Mouse (Mus musculus) forebrain, embryonic 13.5 days (tissue): ENCODE data around the gene Tecpr2. TPM values are rescaled to one million over a fixed set of nuclear protein-coding genes. Genes with fewer than 3 reads are reported as not detected.
A peak's percentile ranks its signal among the peaks of the same experiment; 100 is the strongest.

Experiments
- ATAC-seq: fragments of 200-750 bp; cut with Nextera tagmentation; 2 replicates; pipeline ENCODE4 v1.8.0; 2017
- H3K27ac ChIP-seq: fragments of 300-500 bp; sonication (generic); 2 replicates; pipeline ENCODE4 v1.5.1; 2015; ENCODE audit warnings: inconsistent platforms, mild to moderate bottlenecking, moderate library complexity
- H3K27me3 ChIP-seq: fragments of 300-500 bp; sonication (generic); 2 replicates; pipeline ENCODE4 v1.6.1; 2015; ENCODE audit warnings: mild to moderate bottlenecking, inconsistent platforms
- H3K36me3 ChIP-seq: fragments of 300-500 bp; sonication (generic); 2 replicates; pipeline ENCODE4 v1.6.1; 2015; ENCODE audit warnings: mild to moderate bottlenecking, inconsistent platforms; ENCODE audit not compliant: poor library complexity, severe bottlenecking
- H3K4me1 ChIP-seq: fragments of 300-500 bp; sonication (generic); 2 replicates; pipeline ENCODE4 v1.6.1; 2015; ENCODE audit warnings: inconsistent platforms
- H3K4me2 ChIP-seq: fragments of 300-500 bp; sonication (generic); 2 replicates; pipeline ENCODE4 v1.6.1; 2015; ENCODE audit warnings: inconsistent platforms, mild to moderate bottlenecking, moderate library complexity
- H3K4me3 ChIP-seq: fragments of 300-500 bp; sonication (generic); 2 replicates; pipeline ENCODE4 v1.5.1; 2015; ENCODE audit warnings: mild to moderate bottlenecking, inconsistent platforms
- H3K9ac ChIP-seq: fragments of 300-500 bp; sonication (generic); 2 replicates; pipeline ENCODE4 v1.6.1; 2015; ENCODE audit warnings: mild to moderate bottlenecking, inconsistent platforms
- H3K9me3 ChIP-seq: fragments of 300-500 bp; sonication (generic); replicated peaks from 2 replicates; pipeline ENCODE4 v1.6.1; 2016; ENCODE audit warnings: inconsistent platforms
- WGBS: fragments of 180-500 bp; shearing (Covaris S2); methylation state at CpG from one replicate; pipeline ENCODE4 v1.1.7; 2015; 5-methylcytosine and 5-hydroxymethylcytosine counted together
- polyA plus RNA-seq: library from polyadenylated mRNA; unstranded; fragments of >200 nt; fragmentation: Nextera tagmentation; extraction: Ambion mirVana; gene quantifications from 2 replicates; pipeline ENCODE4 v1.2.1, GENCODE M21; 2015

Gene Tecpr2
- polyA plus RNA-seq, 1 experiment from 2014 or later, result 5.4 TPM

DNA sequence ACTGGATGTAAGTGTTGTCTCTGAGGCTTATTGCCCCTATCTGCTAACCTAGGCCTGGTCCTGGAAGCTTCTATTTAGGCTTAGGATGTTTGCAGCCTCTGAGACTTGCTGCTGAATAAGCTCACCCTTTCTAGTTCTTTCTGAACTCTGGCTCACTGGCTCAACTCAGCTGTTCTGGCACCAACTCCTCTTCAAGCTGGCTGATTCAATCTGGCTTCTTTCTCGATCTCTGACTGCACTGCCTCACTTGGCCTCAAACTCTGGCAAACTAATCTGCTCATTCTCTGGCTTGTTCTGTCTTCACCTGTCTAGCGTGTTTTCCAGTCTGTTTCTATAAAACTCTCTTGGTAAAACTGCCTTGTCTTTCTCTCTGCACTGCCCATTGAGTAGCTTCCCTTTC is 13.7 kb upstream of the Tecpr2 start:
- WGBS, result 93% methylated on average over 2 of the region's 2 CpGs
- Histone ChIP-seq H3K4me1 (no peaks in the 10 kb centered on the region), H3K9me3 (no peaks in the 10 kb centered on the region), H3K36me3 (peaks cover 94% of the 10 kb centered on the region), H3K4me2 (no peak overlapping the region), H3K4me3 (no peak overlapping the region), H3K9ac (no peak overlapping the region), H3K27ac (no peak overlapping the region), H3K27me3 (no peaks in the 10 kb centered on the region)
- ATAC-seq, result no peak

DNA sequence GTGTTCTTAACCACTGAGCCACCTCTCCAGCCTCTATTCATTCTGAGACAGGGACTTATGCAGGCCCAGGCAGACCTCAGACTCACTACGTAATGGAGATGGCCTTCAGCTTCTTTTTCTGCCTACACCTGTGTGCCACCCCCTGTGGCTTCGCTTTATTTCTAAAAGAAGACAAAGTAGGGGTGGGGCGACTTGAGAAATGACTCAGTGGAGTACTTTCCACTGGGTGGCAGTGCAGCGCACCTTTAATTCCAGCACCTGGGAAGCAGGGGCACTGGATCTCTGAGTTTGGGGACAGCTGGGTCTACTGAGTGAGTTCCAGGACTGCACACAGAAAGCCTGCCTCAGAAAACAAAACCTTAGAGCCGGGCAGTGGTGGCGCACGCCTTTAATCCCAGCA is 6.8 kb upstream of the Tecpr2 start:
- H3K9ac ChIP-seq, result no peak overlapping the region
- no peak overlapping the region for H3K4me3 ChIP-seq
- no peaks in the 10 kb centered on the region for H3K9me3 ChIP-seq
- no peak overlapping the region for H3K27ac ChIP-seq
- H3K4me1 ChIP-seq, result no peaks in the 10 kb centered on the region
- H3K27me3 ChIP-seq, result no peaks in the 10 kb centered on the region
- whole genome bisulfite sequencing, result 88% methylated on average over 7 of the region's 7 CpGs
- no peak overlapping the region for H3K4me2 ChIP-seq
- no peak for ATAC-seq
- peaks cover 55% of the 10 kb centered on the region for H3K36me3 ChIP-seq

DNA sequence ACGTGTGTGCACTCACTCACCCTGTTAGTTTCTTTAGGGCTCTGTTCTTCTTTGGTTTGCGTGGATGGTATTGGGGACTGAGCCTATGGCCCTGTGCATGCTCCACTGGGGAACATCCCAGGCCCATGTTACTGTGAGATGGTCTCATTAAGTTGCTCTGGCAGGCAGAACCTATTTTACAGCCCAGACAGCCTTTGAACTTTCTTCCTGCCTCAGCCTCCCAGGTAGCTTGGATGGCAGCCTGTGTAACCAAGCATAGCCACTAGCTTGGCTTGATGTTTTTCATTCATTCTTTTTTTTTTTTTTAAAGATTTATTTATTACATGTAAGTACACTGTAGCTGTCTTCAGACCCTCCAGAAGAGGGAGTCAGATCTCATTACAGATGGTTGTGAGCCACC is 3.8 kb upstream of the Tecpr2 start:
- Histone ChIP-seq H3K27ac (no peak overlapping the region), H3K36me3 (peaks cover 30% of the 10 kb centered on the region), H3K4me1 (peaks cover 18% of the 10 kb centered on the region), H3K4me2 (no peak overlapping the region), H3K4me3 (no peak overlapping the region), H3K9me3 (no peaks in the 10 kb centered on the region), H3K9ac (no peak overlapping the region), H3K27me3 (no peaks in the 10 kb centered on the region)
- WGBS, result 96% methylated on average over 2 of the region's 2 CpGs
- no peak for ATAC-seq

DNA sequence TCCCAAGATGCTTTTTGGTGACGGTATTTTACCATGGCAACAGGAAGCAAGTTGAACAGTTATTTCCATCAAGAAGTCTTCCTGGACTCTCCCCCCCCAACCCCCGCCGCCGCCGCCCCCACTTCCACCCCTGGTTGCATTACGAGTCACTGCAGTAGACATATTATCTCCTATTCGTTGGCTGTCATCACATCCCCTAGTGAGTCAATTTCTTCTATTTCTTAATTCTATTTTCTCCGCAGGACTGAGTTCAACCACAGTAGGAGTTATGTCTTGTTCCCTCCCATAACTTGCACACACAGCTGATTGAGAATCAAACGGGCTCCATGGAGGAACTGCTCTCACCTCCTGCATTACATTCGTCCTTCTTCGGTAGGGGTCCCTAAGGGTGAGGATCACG is 958 bp upstream of the Tecpr2 start:
- no peaks in the 10 kb centered on the region for H3K9me3 ChIP-seq
- no peaks in the 10 kb centered on the region for H3K27me3 ChIP-seq
- peaks cover 9% of the 10 kb centered on the region for H3K36me3 ChIP-seq
- H3K27ac ChIP-seq, result no peak overlapping the region
- peak overlapping the region; percentile 90 for H3K9ac ChIP-seq
- H3K4me3 ChIP-seq, result peak overlapping the region; percentile 69
- H3K4me2 ChIP-seq, result peak overlapping the region; percentile 94
- ATAC-seq, result no peak
- 46% methylated on average over 12 of the region's 12 CpGs for WGBS
- peaks cover 22% of the 10 kb centered on the region for H3K4me1 ChIP-seq

DNA sequence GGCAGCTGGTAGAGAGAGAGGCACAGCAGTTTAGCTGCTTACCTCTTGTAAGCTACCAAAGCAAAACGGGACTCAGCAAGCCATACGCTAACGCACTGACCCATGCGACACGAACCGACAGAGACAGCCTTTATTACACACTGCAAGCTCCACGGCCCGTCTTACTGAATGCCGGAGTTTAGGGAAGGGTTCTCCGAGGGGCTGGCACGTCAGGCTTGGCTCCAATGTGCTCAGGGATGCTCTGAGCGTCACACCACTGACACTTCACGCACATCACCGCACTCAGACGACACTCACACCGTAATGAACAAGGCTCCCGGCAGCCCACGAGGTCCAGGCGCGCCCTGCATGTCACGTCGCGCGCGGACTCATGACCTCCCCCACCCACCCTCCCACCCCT is 458 bp upstream of the Tecpr2 start:
- H3K27ac ChIP-seq, result no peak overlapping the region
- H3K4me1 ChIP-seq, result peaks cover 22% of the 10 kb centered on the region
- peak overlapping the region; percentile 90 for H3K9ac ChIP-seq
- peak overlapping the region; percentile 94 for H3K4me2 ChIP-seq
- WGBS, result under 1% methylated on average over 25 of the region's 25 CpGs
- peaks cover 4% of the 10 kb centered on the region for H3K36me3 ChIP-seq
- H3K4me3 ChIP-seq, result peak overlapping the region; percentile 69
- no peaks in the 10 kb centered on the region for H3K27me3 ChIP-seq
- H3K9me3 ChIP-seq, result no peaks in the 10 kb centered on the region
- ATAC-seq, result peak; percentile 72

DNA sequence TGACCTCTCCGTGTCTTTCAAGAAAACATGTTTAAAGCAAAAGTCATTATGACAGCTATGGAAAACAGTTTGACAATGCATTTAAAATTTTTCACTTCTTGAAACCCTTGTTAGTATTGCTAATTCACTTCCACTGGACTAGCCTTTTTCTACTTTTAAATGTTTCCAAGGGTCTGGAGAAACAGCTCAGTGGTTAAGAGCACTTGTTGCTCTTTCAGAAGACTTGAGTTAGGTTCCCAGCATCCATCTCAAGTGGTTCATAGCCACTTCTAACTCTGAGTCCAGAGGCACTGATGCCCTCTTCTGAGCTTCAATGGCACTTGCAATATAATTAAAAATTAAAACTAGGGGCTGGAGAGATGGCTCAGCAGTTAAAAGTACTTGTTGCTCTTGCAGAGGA is 2.8 kb downstream of the Tecpr2 start:
- Histone ChIP-seq H3K9ac (no peak overlapping the region), H3K27ac (no peak overlapping the region), H3K4me2 (no peak overlapping the region), H3K4me1 (peaks cover 22% of the 10 kb centered on the region), H3K27me3 (no peaks in the 10 kb centered on the region), H3K4me3 (no peak overlapping the region), H3K36me3 (no peaks in the 10 kb centered on the region), H3K9me3 (no peaks in the 10 kb centered on the region)
- no peak for ATAC-seq
- 93% methylated on average over 1 of the region's 1 CpGs for WGBS

DNA sequence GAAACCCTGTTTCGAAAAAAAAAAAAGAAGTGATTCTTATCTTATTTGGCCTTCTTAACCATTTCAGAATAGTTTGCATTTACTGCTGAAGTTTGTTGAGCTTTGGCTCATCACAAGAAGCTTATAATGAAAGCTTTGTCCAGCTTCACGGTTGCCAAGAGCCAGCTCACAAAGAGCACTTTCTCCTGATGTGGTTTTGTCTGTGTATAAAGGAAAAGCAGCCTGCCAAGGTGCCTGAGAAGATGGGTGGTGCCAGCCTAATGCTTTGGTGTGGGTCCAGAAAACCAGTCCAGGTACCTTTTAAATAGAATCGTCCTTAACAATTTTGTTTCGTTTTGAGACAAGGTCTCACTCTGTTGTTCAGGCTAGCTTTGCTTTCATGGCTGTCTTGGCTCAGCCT is 13.0 kb downstream of the Tecpr2 start:
- Histone ChIP-seq H3K36me3 (no peaks in the 10 kb centered on the region), H3K27ac (no peak overlapping the region; the same call in 1 of the 2 replicates), H3K4me3 (no peak overlapping the region), H3K4me1 (no peaks in the 10 kb centered on the region), H3K9me3 (no peaks in the 10 kb centered on the region), H3K27me3 (no peaks in the 10 kb centered on the region), H3K9ac (no peak overlapping the region), H3K4me2 (no peak overlapping the region)
- no peak for ATAC-seq
- WGBS, result 68% methylated on average over 4 of the region's 4 CpGs

DNA sequence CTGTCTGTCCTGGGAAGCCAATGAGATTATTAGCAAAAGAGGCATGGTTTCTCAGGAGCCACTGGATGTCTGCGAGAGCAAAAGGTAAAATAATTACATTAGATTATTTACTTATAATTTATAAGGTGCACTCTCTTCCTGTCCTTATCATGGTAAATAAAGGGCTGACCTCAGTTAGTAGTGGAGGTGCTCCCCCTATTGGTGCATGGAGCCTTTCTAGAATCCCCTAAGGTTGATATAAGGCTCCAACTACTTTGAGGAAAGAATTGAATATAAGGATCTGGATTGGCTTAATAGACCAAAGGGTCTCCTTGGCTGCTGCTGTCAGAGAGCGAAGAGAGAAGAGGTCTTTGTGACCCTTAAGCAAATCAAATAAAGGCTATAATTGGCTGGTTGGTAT is 14.5 kb downstream of the Tecpr2 start:
- H3K4me1 ChIP-seq, result no peaks in the 10 kb centered on the region
- H3K27me3 ChIP-seq, result no peaks in the 10 kb centered on the region
- H3K9ac ChIP-seq, result no peak overlapping the region
- H3K4me3 ChIP-seq, result no peak overlapping the region
- no peak overlapping the region for H3K4me2 ChIP-seq
- no peak overlapping the region for H3K27ac ChIP-seq
- no peaks in the 10 kb centered on the region for H3K36me3 ChIP-seq
- WGBS, result 86% methylated on average over 2 of the region's 2 CpGs
- no peaks in the 10 kb centered on the region for H3K9me3 ChIP-seq
- ATAC-seq, result no peak

DNA sequence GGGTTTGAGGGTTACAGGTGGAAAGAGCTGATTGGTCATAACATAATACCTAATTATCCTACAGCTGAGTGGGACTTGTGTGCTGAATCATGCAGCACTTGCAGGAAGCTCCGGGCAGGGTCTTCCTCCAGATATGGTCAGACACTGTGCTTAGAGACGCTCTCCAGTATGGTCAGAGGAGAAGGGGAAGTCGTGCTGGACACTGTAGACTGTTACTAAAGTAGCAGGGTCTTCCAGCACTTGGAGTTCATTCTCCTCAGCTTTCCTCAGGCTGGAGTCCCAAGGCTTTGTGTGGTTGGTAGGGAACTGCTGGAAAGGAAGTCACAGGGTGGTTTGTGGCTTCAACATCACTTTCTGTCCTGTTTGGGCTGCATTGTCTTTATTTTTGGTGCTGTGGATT is 18.8 kb downstream of the Tecpr2 start:
- Histone ChIP-seq H3K4me3 (no peak overlapping the region), H3K36me3 (no peaks in the 10 kb centered on the region; the same call in 1 of the 2 replicates), H3K27ac (no peak overlapping the region), H3K4me1 (no peaks in the 10 kb centered on the region), H3K9me3 (no peaks in the 10 kb centered on the region), H3K9ac (no peak overlapping the region), H3K4me2 (no peak overlapping the region), H3K27me3 (no peaks in the 10 kb centered on the region)
- no peak for ATAC-seq
- 86% methylated on average over 3 of the region's 3 CpGs for WGBS

DNA sequence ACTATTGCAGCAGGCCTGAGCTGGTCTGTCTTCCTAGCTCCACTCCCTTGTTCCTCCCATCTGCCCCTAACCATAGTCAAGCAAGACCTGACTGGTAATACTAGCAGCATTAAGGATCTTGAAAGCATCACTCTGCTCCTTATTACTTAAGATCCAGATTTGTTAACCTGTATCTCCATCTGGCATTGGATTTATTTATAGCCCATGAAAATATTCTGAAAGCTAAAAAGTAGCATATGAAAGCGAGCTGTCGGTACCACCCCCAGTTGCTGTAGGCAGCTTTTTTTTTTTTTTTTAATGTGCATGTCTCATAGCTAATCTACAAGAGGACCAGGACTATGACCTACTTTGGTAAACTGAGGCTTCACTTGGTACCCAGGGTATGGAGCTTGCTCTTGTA is 20.9 kb downstream of the Tecpr2 start:
- Histone ChIP-seq H3K4me1 (no peaks in the 10 kb centered on the region), H3K4me3 (no peak overlapping the region), H3K9me3 (no peaks in the 10 kb centered on the region), H3K9ac (no peak overlapping the region), H3K4me2 (no peak overlapping the region), H3K36me3 (peaks cover under 1% of the 10 kb centered on the region; the same call in 1 of the 2 replicates), H3K27ac (no peak overlapping the region), H3K27me3 (no peaks in the 10 kb centered on the region)
- ATAC-seq, result no peak
- 92% methylated on average over 2 of the region's 2 CpGs for WGBS

DNA sequence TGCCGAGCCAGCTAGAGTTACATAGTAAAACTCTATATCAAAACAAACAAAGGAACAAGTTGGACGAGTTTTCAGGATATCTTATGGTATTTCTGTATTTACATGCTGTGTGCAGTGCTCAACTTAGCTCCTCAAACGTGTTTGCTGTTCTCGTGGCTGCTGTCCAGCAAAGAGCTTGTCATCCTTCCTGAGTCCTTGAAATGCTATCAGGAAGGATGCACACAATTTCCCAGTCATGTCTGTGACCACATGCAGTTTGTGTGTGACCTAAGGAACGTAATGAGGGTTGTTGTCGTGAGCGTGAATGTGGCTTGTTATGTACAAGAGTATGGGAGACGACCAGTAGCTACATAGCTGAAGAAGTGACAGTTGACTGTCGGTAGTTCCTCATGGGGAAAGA is 26.7 kb downstream of the Tecpr2 start:
- H3K4me2 ChIP-seq, result no peak overlapping the region
- H3K27me3 ChIP-seq, result no peaks in the 10 kb centered on the region
- no peak overlapping the region for H3K4me3 ChIP-seq
- H3K27ac ChIP-seq, result no peak overlapping the region
- ATAC-seq, result no peak
- no peak overlapping the region for H3K9ac ChIP-seq
- H3K36me3 ChIP-seq, result peaks cover 39% of the 10 kb centered on the region
- WGBS, result 90% methylated on average over 9 of the region's 9 CpGs
- H3K9me3 ChIP-seq, result no peaks in the 10 kb centered on the region
- H3K4me1 ChIP-seq, result no peaks in the 10 kb centered on the region

DNA sequence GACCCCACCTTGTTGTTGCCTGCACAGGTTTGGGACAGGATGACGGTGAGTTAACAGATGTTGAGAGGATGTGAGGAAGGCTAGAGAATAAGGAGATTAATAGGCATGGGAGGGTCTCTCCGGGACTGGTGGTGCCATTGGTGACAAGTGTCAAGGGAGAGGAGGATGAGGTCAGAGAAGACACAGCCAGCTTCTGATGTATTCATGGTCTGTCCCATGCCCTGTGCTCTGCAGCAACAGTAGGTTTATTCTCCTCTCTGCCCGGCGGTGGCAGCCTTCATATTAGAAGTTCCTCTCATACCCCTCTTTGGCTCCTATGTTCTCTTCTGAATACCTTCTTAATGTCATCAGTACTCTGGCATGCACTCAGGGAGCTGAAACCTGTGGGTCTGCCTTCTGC is 31.2 kb downstream of the Tecpr2 start:
- Histone ChIP-seq H3K27ac (no peak overlapping the region), H3K36me3 (peaks cover 50% of the 10 kb centered on the region), H3K4me1 (no peaks in the 10 kb centered on the region), H3K27me3 (no peaks in the 10 kb centered on the region), H3K4me3 (no peak overlapping the region), H3K9ac (no peak overlapping the region), H3K9me3 (no peaks in the 10 kb centered on the region), H3K4me2 (no peak overlapping the region)
- WGBS, result 95% methylated on average over 4 of the region's 4 CpGs
- ATAC-seq, result no peak

DNA sequence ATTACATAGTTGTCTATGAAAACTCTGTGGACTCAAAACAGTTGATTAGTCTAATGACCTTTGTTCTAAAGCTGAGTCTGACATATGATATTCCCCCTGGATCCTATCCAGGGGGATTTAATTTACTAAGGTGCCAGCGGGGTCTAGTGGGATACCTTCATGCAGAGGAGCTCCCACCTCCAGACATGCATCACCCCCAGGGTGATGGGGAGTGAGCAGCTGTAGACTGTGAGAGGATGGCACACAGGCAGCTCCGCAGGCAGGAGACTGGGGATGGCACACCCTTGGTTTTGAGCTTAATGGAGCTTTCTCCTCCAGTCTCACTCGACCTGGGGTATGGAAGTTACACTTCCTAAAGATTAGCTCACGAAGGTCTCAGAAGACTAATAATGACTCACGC is 32.5 kb downstream of the Tecpr2 start:
- H3K4me2 ChIP-seq, result no peak overlapping the region
- no peaks in the 10 kb centered on the region for H3K9me3 ChIP-seq
- H3K9ac ChIP-seq, result no peak overlapping the region
- no peak overlapping the region for H3K4me3 ChIP-seq
- ATAC-seq, result no peak
- no peaks in the 10 kb centered on the region for H3K27me3 ChIP-seq
- H3K36me3 ChIP-seq, result peaks cover 45% of the 10 kb centered on the region
- H3K4me1 ChIP-seq, result no peaks in the 10 kb centered on the region
- 83% methylated on average over 5 of the region's 5 CpGs for WGBS
- no peak overlapping the region for H3K27ac ChIP-seq
